Mouse (Mus musculus) adrenal gland, postnatal 10 days (tissue): ENCODE measurements around the gene Fez2. TPM values are rescaled to one million over a fixed set of nuclear protein-coding genes. Genes with fewer than 3 reads are reported as not detected.
A peak's percentile ranks its signal among the peaks of the same experiment; 100 is the strongest.

Source experiments
- DNase-seq: peaks from one replicate; pipeline ENCODE4 v3.0.0; 2021; ENCODE audit warnings: mixed read lengths
- total RNA-seq, 2 experiments: library from RNA; stranded (reverse); gene quantifications; 2 replicates each; pipeline ENCODE4 v1.2.3; 2021

The Fez2 gene
- total RNA-seq, 2 experiments from 2014 or later: 36.7 to 45.4 TPM

DNA sequence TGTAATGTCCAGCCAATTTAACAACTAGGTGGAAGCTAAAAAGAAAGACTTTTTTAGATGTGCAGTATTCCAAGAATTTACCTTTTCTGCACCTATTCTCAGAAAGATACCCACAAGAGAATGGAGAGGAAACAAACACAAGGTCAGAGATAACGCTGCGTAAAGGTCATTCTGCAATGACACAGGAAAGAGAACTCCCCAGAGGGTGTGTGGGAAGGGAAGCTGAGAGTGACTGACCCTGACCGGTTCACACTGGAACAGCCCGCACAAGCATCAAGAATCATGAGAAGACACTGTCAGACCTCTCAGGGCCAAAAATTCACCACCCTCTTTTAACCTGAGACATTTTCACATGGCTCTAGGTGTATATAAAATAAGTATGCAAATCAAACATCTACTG lies 10.4 kb downstream of the Fez2 start:
- peak; percentile 58 for DNase-seq

DNA sequence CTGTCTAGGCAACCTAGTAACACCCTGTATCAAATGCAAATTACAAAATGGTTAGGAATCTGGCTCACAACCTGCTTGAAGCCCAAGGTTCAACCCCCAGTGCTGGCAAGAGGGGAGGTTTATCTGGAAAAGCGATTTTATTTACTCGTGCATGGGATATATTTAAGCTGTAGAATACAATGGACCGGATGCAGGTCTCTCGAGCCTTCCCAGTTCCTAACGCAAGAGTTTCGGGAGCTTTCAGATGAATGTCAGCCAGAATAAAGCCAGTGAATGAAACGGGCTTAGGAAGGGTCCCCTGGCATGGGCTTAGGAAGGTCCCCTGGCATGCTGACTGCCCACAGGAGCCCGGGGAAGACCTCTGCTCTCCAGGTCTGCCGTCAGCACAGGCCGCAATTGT lies 11.1 kb downstream of the Fez2 start:
- no peak for DNase-seq

DNA sequence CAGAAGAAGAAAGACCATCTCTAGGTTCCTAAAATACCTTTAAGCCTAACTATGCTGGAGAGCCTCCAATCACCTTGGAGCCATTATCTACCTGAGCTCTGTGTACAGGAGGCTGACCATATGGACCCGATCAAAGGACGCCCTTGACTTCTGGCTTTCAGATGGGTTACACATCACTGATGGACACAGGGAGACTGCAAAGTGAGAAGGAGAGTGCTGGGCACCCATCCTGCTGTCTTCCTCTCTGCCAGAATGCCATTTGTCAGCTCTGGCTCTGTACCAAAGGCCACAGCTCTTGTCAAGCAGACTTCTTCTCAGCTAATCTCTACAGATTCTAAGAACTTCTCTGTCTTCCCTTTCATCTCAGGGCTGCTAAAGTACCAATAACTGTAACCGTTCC lies 12.6 kb downstream of the Fez2 start:
- peak; percentile 40 for DNase-seq

DNA sequence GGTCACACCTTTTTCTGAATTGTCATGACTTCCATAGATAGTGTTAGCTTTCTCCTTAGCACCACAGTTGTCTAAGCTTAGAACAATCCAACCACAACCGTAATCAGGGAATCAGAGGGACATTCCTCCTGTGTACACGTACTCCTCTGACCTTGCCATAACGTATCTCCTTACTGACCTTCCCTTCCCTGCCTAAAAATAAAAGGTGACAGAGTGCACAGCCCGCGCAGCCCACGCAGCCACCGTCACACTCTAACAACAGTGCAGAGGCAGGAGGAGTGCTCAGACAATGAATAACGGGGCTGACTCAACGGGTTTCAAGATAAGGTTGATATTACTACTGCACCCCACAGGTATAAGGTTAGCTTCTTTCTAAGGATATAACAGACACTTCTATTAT lies 14.1 kb downstream of the Fez2 start:
- no peak for DNase-seq

DNA sequence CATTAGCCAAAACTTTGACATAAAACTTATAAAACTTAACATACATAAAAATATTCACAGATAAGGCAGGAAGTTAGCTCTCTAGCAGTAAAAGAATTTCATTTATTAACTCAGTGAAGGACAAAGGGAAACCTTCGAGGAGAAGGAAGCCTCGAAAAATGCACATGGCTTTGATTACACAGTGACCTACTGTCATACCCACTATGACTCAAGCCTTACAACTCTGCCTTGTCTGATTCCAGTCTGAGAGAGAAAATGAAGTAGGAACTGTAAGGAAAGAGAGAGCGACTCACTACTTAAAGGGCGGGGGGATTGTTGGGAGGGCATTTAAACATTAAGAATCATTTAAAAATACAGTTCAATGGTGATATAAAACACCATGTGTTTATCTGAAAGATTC lies 14.7 kb downstream of the Fez2 start:
- no peak for DNase-seq

DNA sequence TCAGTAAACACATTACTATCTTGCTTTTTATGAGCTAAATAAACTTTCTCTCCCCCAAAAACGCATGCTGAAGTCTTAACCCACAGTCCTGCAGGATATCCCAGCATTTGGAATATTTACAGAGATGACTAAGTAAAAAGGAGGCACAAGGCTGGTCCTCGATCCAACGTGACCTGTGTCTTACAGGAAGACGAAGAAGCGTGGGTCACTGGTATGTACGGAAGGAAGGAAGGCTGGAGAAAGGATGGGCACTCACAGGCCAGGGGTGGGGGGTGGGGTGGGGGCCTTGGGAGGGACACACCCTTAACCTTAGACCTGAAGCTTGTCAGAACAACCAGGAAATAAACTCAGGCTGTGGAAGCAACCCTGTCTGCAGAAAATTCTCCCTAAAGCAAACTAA lies 15.8 kb downstream of the Fez2 start:
- DNase-seq: no peak

DNA sequence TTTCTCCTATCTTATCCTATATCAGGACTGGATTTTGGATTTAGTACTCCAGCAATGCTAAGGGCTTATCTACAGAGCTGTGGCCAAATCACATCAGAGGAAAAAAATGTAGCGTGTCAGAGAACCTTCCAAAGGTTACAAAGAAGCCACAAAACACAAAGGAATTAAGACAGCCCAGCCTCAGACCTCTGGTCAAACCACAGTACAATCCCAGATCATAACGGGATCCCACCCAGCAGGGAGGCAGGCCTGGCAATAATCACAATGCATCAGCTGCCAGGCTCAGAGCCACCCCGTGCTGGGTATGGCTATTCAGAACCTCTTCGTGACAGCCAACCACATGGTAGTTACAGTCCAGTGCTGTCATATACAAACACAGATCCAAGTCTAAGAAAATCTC lies 16.2 kb downstream of the Fez2 start:
- no peak for DNase-seq

DNA sequence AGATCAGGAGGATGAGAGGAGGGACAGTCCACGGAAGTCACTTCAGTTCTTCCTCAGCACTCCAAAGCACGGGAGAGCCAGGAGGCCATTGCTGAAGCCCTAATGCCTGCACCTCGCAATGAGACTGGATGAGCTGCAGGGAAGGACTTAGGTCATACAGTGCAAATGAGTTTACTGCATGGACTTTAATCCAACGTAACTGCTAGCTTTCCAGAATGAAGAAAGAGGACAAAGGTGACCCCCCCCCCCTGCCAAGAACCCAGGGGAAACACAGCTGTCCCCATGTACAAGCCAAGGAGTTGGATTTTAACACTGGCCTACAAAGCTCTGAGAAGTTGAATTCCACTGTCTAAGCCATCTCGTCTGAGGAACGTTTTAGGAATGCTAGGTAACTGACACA lies 16.6 kb downstream of the Fez2 start:
- DNase-seq: no peak

DNA sequence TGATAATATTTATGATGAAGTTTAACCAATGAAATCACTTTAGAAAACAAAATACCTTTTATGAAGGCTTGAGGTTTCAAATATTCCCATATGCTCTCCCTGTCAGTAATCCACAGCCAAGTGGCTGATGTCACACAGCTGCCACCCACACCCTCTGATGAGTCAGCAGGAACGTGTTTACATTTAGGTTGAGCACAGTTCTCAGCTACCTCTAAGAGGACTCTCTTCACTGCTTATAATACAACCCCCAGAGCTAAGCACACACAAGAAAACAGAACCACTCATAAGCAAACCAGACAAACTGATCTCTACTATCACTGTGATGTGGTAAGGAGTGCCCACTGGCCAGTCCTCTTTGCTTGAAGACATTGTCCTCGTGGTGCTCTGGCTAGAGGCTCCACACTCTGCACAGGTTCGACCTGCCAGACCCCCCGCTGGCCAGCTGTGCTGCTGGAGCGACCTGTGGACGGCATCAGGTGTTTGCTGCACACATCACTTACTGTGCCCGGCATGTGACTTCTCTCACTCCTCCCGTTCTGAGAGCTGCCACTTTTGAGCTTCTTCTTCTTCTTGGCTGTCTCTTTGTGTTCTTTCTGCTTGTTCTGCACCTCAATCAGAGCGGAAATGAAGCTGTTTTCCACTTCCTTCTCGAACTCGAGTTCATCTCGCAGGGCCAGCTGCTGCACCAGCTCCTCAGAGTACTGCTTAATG lies 17.7 kb downstream of the Fez2 start:
- no peak for DNase-seq

DNA sequence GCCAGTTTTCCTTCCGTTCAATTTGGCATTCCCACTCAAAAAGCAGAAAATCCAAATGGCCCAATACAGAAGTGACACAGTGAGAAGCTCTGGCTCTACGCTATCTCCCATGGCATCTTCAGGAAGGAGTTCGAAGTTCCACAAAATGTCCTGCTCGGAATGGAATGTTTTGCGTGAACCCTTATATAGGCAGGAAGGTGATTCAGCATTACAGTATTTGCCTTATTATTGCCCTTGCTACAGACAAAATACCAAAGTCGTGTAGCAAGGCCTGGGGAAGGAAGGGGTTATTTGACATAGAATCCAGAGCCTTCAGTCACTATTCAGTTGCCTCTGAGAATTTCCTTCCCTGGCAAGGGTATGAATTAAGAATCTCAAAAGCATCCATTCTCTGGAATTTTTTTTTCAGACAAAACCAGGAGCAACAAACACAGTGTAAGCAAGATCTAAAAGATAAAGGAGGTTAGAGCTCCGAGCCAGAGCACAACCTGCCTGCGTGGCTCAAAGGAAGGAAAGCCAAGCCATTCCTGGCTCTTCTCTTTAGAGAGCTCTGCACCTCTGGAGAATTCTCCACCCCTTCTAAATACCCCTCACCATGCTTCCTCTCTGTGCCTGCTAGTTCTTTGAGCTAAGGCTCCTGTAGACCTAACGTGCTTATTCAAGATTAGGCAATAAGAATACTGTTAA lies 25.4 kb downstream of the Fez2 start:
- DNase-seq: no peak

DNA sequence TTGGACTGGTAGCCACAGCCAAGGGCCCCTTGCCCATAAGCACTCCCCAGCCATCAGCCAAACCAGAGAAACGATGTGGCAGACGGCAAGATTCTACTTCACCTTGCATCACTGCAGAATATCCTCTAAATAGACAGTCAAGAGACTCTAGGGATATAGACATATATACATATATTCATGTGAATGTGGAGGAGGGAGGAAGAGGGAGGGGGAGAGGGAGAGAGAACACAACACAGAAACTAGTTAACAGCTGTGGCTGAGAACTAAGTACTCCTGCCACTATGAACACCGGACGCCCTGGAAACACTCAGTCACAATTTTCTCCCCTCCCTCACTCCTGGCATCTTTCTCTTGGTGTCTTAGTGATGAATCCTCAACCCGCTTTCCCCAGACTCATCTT lies 28.4 kb downstream of the Fez2 start:
- no peak for DNase-seq

DNA sequence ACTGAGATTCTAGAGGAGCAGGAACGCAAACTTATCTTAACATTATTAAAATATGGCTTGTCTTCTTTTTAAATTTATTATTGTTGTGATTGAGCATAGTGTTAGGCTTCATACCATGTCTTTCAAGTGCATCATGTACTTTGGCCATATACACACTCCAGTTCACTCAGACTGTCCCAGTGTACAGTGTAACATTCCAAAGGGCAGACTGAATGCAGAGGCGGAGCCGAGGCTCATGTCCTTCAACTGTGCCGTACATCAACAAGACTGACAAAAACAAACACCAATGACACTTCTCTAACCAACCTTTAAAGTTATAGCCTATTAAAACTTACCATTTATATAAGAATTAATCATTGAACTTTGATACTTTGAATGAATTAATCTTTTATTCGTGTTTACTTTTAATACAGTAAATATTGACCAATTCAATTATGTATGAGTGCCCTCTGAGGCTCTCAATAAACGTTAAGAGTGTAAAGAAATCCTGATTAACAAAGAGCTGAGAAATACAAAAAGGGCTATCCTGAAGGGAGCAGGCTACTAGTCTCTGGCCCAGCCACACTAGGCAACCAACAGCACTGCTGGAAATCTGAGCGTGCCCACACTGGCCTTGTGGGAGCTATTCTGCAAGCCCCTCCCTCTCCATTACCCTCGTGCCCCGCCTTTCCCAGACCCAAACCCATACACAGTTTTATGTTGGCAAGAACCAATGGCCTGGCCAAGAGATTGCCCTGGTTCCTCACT lies 29.7 kb downstream of the Fez2 start:
- DNase-seq: no peak

DNA sequence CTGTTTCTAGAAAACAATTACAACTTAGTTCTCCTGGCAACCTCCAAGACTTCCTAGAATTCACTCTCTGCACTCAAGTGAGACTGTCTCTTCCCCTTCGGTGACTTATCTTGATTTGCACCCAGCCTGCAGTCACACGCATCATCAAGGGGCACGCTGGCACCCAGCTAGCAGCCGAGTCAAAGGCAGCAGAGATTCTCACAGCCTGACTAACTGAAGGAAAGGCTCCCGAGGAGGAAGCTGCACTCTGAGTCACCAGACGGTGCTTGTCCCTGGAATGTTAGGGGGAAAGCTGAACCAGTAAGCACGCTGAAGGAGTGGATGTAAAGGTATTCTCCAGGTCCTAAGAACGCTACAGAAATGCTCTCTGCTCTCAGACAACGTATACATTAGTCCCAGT lies 30.3 kb downstream of the Fez2 start:
- peak; percentile 26 for DNase-seq

DNA sequence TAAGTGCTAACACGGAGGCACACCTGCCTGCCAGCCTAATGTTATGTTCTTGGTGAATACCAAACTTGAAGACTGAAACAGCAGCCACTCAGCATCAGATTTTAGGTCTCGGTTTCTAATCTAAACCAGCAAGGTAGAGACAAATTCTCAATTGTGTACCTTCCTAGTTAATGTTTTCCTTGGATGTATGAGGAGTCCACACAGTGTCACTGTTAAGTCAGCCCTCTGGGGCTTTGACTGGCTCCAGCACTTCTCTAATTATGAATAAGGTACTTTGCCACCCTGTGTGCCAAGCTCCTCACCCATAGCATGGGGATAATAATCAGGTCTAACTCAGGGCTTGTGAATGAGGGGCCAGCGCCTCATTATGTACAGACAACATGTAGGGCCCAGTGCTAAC lies 35.6 kb downstream of the Fez2 start:
- no peak for DNase-seq

DNA sequence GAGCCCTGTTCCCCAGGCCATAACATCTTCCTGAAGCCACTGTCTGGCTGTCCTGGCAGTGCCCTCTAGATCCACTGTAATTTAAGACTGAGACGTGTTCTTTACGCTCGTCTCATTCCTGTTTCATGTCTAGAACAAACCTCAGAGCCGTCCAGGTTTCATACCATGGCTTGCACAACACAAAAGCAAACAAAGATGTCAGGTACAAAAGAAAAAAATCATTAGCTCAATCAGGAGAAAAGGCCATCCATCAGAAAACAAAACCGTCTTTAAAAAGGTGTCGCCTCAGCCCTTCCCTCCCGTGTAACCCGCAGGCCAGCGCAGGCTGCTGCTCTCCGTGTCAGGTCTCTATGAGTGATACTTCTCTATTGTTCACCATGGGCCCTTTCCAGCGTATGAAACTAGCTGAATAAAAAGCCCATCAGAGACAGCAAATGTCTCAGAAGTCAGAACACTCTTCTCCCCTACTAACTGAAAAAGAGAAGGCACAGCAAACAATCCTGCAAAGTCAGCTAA lies 38.2 kb downstream of the Fez2 start:
- DNase-seq: no peak

DNA sequence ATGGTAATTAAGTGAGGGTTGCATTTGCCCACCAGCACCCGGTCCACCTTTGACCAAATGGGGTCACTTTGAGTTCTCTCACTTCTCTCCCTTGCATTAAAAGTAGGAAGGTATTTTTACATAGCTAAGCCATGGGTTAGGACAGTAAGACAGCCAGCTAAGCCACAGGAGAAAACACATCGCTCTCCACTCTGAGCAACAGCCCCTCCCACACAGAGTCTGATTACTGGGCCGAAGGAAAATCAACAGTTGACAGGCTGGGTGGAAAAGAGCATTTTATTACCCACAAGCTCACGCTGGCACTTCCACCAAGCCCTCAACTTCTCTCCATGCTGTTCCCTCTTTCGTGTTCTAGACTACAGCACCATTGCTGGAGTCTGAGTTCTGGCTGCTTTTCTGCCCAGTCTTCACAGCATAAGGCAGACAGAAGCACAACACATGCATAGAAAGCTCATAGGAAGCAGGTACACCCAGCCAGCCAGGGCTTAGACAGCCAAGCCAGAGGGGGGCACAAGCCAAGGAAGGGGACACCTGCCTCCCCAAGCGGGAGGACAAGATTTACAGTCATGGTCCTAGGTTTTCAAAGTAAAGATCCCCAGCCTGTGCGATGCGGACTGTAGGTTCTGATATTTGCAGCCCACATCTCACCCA lies 38.7 kb downstream of the Fez2 start:
- DNase-seq: no peak

DNA sequence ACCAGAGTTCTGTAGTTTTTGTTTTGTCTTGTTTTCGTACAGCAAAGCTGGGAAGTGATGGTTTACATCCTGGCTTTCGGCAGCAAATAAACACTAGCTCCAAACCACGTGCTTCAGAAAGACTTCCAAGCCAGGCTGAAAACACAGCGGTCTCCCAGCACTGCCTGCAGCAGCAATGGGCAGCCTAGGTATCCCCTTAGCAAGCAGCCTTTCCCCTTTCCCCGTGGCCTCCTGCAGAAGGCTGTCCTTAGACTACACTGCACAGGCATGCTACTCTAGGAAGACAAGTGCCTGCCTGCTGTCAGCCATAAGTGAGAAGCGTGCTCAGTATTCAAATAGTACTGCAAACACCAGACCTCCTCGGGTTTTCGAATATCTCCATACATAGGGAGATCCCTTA lies 41.4 kb downstream of the Fez2 start:
- DNase-seq: no peak

DNA sequence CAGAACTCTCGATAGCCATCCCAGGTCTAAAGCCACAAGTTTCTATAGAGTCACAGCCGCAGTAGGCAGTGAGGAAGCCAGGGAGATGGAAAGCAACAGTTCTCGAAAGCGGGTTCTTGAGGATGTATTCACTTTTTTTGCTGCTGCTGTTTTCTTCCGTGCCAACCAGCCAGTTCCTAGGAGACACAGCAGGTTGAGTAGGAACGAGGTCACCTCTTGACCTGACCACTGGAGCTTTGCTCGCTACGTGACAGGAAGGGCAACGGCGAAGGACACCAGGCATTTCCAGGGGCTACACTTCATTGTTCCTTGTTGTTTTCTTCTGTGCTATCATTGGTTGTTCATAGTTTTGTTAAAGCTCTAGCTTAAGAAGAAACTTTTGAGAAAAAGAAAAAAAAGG lies 43.2 kb downstream of the Fez2 start:
- no peak for DNase-seq

DNA sequence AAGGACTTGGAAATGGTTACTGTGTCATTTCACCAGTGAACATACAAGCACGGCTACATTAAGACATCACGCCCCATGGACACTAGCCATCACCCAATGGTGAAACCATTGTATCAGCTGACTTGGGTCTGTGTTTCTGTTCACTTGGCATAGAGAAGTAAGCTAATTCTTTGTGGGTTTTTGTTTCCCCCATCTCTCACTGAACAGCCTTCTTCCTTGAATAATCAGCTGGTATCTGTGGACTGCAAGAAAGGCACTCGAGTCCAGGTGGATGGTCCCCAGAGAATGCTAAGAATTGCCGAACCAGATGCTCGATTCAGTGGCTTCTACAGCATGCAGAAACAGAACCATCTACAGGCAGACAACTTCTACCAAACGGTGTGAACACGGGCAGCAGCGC lies 44.1 kb downstream of the Fez2 start:
- DNase-seq: no peak

DNA sequence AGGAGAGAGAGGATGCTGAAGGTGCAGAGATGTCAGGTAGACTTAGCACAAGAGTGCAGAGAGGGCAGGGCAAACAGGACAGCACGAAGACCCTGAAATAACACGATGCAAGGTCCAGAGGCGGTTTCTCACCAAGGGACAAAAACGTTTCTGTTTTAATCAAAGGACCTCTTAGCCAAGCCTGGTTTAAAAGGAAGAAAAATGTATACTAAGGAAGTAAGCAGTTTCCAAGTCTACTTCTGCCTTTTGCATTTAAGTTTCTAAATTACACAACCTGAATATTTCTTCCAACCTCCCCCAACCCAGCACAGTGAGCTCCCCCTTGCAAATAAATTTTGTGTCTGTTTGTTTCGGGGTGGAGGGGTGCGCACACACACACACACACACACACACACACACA lies 44.8 kb downstream of the Fez2 start:
- no peak for DNase-seq

DNA sequence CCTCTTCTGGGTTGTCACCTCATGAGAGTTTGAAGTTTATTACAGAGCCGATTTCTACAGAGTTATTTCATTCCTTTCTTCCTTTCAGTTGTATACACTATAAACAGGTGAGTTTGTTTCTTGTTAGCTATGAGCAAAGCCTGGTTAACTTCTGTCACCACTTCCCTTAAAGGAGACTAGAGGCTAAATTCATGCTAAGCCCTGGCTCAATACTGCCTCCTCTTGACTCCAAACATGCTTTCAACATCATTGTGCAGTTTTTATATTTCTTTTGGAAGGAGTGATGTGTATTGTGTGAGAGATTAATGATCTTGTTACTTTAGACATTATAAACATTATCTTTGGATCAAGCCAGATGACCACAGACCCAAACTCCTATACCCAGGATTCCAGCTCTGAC lies 47.5 kb downstream of the Fez2 start:
- DNase-seq: no peak

DNA sequence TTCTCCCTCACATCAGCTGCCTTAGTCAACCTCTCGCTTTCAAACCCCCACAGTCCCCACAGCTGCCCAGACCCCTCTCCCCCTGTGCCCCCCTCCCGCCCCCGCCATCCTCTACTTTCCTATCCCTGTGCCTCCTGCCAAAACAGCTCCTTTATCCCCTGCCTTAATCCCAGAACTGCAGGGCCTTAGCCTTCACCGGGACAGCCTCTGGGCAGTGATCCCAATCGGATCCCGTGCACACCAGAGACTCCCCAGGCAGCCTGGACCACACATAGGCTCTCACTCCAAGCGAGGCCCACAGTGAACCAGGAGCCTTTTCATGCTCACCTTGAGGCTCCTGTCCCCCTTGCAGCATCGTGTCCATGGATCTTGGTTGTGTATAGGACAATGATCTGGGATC lies 49.5 kb downstream of the Fez2 start:
- no peak for DNase-seq

DNA sequence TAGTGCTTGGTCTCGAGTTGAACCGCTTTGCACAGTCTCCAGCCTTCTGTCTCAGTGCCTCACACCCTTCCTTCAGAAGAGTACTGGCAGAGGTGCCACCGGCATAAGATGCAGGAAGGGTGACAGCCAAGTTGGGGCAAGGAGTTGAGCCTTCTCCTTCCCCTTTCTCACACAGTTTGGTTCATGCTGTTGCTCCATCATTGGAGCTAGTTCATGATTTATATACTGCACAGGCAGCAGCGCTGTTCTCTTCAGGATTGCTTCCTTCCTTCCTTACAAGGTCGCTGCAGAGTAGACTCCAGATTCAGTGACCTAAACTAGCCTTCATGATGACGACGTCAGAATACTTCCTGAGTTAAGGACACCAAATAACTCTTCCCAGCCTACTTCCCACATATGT lies 51.9 kb downstream of the Fez2 start:
- DNase-seq: no peak
